Mouse (Mus musculus) c-Kit-negative CD71-positive TER-119-positive erythroid progenitor cells, embryonic 14.5 days (primary cell): ENCODE results near the gene Olfr1233.

Source experiments
- DNase-seq: peaks from one replicate; pipeline ENCODE4 v3.0.0-alpha.2; 2013; ENCODE audit warnings: low read depth, low spot score

Olfr1233 gene

DNA sequence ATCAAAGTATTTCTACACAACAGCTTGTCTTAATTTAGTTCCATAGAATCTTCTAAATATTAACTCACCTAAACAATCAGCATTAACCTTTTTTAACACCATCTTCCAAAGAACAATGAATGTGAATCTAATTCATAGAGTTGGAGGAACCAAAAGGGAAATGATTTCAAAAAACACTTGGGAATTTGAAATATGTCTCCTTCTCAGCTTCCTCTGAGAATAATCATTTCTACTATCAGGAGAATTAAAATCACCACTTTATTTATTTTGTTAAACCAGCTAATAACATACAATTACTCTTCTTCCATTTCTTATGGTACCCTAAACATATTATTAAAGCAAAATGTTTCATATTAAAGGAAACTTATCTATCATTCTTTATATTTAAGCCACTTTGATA, at the start of gene Olfr1233:
Gene Olfr1233, minus strand, starts transcription at position 101 of the 400 bp plus-strand sequence.
- DNase-seq = no peak

DNA sequence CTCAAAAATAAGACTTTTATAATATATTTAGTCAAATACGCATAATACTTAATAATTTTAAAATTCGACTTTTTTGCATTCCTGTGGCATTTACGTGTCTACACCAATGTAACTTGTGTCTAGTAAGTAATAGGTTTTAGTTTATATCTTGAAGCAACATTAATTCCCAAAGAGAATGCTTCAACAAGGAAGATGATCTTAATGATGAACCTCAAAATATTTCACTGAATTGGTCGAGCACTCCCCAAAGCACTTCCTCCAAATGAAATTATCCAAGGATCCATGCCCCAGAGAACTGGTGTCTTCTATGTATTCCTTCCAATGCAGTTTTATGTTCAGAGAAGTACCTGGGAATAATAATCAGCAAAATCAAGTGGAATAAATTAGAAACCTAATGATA, 22.6 kb upstream of the Olfr1233 start, which contains the start of gene Olfr1234:
Gene Olfr1234, minus strand, starts transcription at position 101 of the 400 bp plus-strand sequence.
- DNase-seq = no peak

DNA sequence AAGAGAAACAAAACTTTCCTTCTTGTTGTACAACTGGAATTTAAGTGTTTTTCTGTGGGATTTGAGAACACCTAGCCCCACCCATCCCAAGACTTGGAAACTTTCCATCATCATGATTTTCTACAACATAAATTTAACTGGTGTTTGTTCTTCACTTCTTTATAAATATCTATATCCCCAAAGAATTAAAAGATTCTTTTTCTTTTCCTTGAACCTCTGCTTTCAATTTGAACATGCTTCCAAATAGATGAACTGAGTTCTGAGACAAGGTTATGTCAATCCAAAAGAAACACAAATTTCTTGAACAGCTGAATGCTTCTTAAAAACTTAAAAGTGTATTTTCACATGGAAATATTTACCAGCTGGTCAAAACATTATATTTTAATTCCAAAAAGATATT, 12.6 kb downstream of the Olfr1233 start, which contains the start of gene Olfr1232:
Gene Olfr1232, minus strand, starts transcription at position 101 of the 400 bp plus-strand sequence.
- DNase-seq = no peak

DNA sequence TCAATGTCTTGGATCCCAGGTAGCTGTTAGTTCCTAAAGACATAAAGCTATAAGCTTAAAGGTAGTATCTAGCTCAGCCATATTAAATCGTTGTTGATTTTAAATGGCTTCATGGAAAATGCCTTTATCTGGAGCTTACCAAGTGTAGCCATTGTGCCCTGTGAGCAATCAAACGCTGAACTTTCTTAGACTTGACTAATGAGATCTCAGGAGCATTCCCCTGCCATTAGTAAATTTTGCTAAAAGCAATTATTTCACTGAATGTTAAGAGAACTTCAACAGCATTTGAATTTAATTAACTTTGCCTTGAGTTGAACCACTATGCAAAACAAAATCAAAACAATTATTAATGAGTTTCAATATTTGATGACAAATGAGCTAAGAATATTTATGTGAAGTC, 35.2 kb downstream of the Olfr1233 start, which contains the start of gene Olfr1231:
Gene Olfr1231, minus strand, starts transcription at position 101 of the 400 bp plus-strand sequence.
- DNase-seq = no peak

DNA sequence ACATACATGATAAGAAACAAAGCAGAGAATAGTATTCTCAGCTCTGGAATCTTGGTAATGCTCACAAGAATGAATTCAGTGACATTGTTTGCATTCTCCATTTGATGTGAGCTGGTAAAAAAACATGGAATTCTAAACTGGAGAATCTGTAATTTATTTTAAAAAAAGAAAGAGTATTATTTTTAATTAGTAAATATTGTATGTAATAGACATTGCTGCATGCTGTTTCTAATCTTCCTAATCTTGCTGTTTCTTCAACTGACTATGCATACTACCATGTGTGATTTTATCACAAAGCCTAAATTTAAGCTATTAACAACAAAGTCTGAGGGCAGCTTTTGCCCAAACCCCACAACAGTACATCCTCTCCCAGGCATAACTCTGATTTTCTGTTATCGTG, 45.0 kb downstream of the Olfr1233 start, which contains the start of gene Olfr1230:
Gene Olfr1230, minus strand, starts transcription at position 101 of the 400 bp plus-strand sequence.
- no peak for DNase-seq

DNA sequence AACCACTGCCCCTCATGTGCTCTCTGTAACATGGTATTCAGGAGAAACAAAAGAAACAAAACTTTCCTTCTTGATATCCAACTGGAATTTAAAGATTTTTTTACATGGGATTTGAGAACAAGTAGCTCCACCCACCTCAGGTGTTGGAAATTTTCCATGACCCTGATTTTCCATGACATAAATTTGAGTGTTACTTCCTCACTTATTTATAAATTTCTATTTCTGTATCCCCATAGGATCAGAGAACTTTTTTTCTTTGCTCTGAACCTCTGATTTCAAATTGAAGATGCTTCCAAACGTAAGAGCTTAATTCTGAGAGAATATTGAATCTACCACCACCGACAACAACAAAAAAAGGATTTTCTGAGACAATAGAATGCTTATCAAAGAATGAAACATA, 54.3 kb downstream of the Olfr1233 start, which contains the start of gene Olfr1229:
Gene Olfr1229, minus strand, starts transcription at position 101 of the 400 bp plus-strand sequence.
- DNase-seq = no peak
